Mouse (Mus musculus): ENCODE measurements around the gene Acss1.

- TF ChIP-seq CTCF (IDR thresholded peaks at IDR 0.05; ENCODE audit: borderline replicate concordance, insufficient read depth, low read length): no peak
- TF ChIP-seq POLR2A (IDR thresholded peaks at IDR 0.05; ENCODE audit: low read depth, low read length): no peak
These were observed 29.9 kb downstream of the Acss1 start for GRCm38 (mm10) chr2:150638370-150638733.

All from embryonic fibroblast, embryonic 13.5 days (primary cell).